Mouse (Mus musculus) cerebellum, adult 18-20 months (tissue): ENCODE measurements around the gene Pcgf1.

Source experiments
- DNase-seq, 2 experiments: peaks; one replicate each; pipeline ENCODE4 v3.0.0; 2021

Gene Pcgf1

DNA sequence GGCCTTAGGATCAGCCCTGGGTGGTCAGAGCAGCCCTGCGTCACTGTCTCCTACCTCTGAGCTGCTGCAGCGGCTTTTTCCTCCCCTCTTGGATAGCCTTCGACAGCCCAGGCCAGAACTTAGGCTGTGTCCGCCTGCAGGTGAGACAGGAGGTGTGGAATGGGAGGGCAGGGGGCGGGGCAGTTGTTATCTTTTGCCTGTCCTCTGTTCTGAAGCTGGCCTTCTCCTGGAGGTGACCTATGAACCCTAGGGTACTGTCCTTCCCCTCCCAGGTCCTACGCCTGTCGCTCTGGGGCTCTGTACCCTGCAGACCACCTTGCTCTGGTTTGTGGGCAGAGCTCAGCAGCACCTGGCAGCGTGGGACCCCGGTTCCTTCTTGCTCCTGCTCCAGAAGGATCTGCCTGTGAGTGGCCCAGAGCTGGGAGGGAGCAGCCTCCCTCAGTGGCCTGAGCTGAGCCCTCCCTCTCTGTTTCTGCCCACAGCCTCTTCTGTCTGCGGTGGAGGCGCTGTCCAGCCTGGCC lies 25.5 kb downstream of the Pcgf1 start:
- no peak for DNase-seq

DNA sequence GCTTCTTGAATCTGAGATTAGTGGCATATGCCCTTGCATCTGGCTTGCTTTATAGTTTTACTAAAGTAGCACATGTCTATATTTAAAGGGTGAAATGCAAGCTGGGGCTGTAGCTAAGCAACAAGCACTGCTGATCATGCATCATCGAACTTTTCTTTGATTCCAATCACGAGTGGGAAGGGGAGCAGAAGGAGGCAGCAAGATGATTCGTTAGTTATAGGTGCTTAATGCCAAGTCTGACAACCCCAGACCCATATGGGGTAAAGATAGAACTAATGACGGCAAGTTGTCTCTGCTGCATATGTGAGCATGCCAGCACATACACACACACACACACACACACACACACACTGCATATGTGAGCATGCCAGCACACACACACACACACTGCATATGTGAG lies 26.5 kb downstream of the Pcgf1 start:
- DNase-seq = no peak

DNA sequence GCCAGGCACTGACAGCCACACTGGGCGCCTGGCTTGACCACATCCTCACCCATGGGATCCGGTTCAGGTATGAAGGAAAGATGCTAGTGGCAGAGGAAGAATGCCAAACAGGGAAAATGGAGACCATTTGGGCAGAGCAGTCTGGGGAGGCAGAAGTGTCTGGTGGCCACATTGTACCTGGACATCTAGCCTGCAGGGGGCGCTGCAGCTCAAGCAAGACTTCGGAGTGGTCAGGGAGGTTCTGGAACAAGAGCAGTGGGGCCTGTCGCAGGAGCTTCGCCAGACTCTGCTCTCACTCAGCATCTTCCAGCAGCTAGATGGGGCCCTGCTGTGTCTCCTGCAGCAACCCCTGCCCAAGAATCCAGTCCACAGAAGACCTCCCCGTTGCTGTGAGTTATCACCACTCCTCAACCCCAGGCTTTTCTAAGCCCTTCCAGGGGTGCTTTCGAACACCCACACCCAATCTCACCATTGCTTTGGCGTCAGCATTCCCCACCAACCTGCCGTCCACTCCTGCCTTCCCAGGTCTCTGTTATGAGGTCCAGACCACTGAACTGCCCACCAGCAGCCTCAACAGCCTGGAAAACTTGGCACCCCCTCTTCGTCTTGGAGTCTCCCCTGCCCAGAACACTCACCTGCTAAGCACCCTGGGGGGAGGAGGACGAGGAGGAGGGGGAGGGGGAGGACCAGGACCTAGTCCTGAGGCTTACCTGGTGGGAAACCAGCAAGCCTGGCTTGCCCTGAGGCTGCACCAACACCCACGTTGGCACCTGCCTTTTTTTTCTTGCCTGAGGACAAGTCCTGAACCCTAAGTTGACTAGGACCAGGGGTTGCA lies 30.1 kb downstream of the Pcgf1 start:
- DNase-seq = peak; percentile 68 to 74

DNA sequence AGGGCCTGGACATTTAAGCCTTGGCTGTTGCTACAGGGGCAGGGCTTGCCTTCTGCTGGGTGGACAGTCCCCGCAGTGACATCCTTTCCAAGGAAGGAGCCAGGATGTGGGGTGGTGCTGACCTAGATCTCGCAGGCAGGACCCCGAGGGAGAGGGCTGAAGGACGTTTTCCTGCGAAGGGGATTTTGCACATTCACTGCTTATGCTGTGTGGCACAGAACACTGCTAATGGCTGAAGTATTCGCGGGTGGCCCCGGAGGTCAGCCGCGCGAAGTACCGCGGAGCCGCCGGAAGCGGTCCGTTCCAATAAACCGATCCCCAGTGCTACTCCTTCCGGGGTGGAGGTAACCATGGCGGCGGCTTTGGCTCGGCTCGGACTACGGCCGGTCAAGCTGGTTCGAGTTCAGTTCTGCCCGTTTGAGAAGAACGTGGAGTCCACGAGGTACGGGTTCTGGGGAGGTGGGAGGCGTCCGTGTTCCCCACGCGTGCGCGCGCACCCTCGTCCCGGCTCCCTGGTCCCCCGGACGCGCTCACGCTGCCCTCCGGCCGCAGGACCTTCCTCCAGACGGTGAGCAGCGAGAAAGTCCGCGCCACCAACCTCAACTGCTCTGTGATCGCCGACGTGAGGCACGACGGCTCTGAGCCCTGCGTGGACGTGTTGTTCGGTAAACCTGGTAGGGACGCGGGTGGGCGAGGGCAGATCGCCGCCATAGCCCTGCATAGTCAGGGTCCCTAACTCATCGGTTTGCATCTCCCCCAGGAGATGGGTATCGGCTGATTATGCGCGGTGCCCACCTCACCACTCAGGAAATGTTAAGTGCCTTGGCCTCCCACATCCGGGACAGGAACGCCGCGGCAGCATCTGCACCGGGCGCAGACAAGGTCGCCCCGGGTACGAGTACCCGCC lies 31.3 kb downstream of the Pcgf1 start, which contains the start of gene Mrpl53:
Gene Mrpl53, plus strand, starts transcription at position 279 of the 907 bp plus-strand sequence.
- peak; percentile 80 to 87 for DNase-seq

DNA sequence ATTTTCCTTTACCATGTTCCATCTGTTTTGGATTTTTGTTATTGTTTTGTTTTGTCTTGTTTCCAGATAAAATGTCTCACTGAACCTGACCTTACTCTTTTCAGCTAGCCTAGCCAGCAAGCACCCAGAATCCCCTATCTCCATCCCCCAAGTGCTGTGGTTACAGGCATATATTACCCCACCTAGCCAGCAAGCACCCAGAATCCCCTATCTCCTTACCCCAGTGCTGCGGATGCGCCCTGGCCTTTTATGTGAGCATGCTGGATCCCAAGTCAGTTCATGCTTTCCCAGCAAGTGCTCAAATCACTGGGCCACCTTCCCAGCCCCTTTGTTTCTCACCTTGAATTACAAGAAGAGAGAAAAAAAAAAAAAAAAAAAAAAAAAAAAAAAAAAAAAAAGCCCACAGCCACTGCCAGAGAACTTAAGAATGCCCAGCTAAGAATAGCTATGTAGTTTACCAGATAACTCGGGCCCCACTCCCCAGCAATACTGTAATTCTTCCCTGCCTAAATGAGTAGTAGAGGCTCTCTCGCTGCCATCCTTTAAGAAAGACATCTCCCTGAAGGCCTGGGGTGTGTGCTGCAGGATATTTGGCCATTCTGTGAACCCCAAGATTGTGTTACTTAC lies 34.0 kb downstream of the Pcgf1 start:
- no peak for DNase-seq

DNA sequence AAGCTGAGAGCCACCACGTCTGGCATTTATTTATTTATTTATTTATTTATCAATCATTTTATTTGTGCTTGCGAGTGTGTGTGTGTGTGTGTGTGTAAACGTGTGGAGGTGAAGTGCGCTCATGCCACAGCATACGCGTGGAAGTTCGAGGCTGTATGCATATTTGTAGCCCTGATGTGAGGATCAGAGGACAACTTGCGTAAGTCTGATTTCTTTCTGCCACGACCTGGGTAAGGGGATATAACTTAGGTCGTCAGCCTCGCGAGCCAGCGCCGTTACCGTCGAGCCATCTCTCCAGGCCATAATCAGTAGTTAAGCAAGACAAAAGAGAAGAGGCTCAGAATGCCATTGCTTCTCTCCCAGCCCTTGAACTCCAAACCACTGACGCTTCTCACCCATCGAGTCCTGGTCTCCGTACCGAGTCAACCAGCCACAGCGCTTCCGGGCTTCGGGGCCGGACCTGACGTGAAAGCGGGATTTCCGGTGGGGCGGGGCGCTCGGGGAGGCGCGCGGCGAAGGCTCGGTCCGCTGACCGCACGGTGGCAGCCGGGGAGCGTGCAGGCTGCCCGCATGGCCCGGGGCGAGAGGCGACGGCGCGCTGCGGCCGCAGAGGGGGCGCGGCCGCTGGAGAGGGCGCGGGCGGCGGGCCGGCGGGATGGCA lies 37.5 kb downstream of the Pcgf1 start, which contains the start of gene Mogs:
Gene Mogs, plus strand, starts transcription at position 486 of the 661 bp plus-strand sequence.
- DNase-seq = peak; percentile 94 to 95

DNA sequence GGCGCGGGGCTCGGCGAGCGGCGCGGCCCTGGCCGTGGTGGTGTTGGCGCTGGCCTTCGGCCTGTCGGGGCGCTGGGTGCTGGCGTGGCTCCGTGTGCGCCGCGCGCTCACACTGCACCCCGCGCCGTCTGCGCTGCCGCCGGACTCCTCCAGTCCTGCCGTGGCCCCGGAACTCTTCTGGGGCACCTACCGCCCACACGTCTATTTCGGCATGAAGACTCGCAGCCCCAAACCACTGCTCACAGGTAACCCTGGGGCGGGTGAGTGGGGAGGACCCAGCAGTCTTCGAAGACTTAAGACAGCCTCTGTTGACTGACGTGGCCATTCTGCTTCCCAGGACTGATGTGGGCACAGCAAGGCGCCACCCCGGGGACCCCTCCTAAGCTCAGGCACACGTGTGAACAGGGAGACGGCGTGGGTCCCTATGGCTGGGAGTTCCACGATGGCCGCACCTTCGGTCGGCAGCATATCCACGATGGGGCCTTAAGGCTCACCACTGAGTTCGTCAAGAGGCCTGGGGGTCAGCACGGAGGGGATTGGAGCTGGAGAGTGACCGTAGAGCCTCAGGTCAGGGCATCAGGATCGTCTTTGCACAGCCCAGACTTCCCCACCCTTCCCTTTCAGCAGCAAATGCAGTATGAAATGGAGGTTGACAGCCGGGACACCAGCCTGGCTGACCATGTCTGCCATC lies 38.2 kb downstream of the Pcgf1 start:
- DNase-seq = no peak

DNA sequence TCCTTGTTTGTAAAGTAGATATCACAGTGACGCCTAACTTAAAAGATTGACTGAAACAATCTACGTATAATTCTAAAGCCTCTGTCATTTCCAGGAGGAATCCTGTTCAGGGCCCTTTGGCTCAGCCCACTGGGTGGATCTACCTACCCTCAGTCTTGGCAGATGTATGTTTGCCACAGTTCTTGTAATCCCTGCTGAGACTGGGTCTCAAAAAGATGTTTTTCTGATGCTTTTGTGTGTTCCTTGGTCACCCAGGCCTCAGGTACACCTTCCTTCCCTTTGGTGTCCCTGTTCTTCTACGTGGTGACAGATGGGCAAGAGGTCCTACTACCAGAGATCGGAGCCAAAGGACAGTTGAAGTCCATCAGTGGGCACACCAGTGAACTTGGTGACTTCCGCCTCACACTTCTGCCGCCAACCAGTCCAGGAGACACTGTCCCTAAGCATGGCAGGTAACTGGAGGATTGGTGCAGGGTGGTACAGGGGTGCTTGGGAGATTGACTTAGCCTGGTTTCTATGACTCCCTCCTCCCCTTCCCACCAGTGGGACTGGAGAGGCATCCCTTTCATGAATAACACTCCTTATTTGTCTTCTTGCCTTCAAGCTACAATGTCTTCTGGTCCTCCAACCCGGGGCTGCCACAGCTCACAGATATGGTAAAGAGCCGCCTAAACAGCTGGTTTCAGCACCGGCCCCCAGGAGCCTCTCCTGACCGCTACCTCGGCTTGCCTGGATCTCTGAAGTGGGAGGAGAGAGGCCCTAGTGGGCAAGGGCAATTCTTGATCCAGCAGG lies 38.9 kb downstream of the Pcgf1 start:
- DNase-seq = no peak

DNA sequence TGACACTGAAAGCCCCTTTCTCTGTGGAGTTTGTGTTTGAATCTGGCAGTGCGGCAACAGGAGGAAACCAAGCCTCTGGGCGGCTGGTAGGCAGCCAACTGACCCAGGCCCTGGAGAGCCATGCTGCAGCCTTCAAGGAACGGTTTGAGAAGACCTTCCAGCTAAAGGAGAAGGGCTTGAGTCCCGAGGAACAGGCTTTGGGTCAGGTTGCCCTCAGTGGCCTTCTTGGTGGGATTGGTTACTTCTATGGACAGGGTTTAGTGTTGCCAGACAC lies 39.4 kb downstream of the Pcgf1 start:
- DNase-seq = no peak

DNA sequence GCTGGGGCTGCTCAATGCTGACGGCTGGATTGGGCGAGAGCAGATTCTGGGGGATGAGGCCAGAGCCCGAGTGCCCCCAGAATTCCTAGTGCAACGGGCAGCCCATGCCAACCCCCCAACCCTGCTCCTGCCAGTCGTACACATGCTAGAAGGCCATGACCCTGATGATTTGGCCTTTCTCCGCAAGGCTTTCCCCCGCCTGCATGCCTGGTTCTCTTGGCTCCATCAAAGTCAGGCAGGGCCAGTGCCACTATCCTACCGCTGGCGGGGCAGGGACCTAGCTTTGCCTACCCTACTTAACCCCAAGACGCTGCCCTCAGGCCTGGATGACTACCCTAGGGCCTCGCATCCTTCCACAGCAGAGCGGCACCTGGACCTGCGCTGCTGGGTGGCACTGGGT lies 39.9 kb downstream of the Pcgf1 start:
- no peak for DNase-seq

DNA sequence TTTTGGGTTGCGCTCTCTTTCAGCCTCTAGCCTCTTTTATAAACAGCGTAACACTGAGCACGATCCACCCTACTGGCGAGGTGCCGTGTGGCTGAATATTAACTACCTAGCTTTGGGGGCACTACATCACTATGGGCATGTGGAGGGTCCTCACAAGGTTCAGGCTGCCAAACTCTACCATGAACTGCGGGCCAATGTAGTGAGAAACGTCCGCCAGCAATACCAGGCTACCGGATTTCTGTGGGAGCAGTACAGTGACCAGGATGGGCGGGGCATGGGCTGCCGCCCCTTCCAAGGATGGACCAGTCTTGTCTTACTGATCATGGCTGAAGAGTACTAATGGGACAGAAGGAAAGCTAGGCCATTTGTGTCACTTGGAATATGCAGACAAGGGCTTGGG lies 40.7 kb downstream of the Pcgf1 start:
- DNase-seq = no peak

DNA sequence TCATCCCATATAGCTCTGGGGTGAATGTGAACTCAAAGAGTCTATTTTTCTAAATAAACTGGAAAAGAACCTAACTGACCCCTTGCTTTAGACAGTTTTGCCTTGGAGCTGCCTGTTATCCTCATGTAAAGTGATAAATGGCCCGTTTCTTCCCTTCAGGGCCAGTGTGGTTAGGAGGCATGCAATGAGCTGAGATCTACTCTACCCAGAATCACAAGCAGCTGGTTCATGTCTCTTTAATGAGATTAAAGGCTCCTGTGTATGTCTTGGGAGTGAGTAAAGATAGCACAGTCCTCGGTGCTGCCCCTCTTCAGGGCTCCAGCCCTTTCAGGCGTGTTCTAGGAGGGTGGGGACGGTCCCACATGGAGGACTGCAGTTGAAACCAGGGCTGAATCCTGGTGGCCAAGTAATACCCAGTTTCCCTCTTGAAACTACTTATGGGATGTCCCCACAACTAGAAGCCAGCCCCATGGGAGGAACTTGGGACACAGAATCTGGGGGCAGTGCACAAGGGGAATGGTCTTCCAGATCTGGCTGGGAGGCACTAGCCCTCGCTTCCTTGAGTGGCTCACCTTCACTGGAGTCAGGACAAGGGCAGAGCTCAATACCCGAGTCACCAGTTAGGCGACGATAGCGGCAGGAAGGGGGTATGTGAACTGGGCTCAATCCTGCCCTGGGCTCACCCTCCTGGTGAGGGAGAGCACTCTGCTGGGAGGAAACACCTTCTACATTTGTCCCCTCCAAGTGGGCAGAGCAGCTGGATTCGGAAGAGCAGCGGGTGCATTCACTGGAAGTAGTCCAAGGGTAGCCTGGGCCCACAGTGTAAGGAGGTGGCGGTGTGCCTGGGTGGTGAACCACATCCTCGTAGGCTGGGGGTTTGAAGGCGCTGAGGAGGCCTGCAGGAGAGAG lies 41.4 kb downstream of the Pcgf1 start:
- no peak for DNase-seq

DNA sequence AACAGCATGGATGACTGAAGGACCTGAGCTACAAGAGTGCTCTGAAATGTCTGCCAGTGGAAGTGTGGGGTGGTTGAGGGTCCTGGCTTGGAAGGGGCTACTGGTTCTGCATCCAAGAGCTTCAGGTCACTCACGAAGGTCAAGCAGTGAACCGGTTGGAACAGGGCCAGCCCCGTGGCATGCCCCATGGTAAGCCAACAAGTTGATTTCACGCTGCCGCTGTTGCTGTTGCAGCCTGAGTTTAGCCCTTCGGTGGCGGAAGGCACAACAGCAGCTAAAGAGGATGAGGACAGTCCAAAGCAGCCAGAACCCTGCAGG lies 42.0 kb downstream of the Pcgf1 start:
- DNase-seq = peak in 1 of 2 experiments; percentile 51

DNA sequence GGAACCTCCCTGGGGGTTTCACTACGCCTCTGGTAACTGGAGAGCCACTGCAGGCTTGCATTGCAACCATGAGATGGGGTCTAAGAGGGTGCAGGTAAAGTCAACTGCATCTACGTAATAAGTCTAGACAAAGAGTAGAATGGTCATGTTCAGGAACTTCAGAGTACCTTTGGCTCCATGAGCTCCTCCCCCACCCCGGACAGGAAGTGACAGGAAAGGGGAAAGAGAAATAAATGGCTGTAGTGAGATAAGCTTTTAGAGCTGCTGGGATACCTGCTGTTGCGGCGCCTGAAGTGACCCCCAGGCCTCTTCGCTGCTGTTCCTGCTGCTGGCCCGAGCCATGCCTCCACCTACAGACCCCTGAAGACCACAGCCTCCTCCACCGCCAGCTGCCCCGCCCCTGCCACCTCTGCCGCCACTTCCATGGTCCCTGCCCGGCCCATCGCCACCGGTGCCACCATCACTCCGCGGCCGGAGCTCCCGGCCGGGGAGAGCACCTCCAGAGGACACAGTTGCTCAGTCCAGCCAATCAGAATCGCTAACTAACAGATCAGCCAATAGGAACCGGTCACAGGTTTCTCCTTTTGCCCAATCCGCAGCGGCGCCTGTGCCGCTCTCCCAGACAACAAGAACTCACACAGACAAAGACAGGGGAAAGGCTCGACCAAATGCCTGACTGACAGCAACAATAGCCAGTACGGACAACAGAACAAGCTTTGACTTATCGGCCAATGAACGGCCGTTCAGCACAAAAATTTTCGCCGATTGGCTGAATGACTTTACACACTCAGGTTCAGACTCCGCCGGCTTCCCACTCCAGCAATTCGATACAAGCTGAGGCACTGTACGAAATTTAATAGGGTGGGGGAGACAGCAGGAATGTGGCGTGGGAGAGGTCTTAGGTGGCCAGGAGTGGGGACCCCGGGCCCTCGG lies 43.5 kb downstream of the Pcgf1 start, which contains the start of gene Wbp1:
Gene Wbp1, minus strand, starts transcription at position 630 of the 933 bp plus-strand sequence.
- peak; percentile 91 to 98 for DNase-seq

DNA sequence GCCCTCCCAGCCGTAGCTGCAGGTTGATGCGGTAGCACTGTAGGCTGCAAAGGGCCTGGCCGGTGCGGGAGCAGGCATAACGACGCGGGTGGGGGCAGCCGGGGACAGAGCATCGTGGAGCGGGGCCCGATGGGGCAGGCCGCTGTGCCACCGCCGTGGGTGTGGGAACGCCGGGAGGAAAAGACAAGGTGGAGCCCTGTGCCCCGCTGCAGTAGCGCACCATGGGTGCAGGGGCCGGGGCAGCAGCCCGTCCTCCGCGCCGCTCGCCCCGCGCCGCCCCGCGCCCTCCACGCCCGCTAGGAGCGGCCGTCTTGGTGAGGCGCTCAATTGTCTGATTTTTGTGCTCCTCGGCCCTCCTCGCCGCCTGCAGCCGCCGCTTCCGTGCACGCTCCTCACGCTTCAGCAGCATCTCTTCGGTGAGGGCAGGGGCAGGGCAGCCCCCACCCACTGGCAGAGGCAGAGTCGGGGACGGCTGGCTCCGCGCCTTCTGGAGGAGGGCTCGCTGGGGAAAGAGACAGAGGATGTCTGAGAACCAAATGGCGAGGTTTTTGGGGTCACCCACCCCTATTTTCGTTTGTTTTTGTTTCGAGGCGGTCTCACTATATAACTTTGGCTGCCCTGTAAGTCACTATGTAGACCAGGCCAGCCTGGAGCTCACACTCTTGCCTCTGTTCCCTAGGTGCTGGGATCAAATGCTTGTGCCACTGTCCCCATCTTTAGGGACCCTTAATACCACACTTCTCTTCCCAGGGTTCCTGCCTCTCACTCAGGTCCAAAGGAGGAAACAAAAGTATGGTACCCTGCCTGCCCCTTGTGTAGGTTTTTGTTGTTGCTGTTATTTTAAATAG lies 44.4 kb downstream of the Pcgf1 start:
- DNase-seq = no peak

DNA sequence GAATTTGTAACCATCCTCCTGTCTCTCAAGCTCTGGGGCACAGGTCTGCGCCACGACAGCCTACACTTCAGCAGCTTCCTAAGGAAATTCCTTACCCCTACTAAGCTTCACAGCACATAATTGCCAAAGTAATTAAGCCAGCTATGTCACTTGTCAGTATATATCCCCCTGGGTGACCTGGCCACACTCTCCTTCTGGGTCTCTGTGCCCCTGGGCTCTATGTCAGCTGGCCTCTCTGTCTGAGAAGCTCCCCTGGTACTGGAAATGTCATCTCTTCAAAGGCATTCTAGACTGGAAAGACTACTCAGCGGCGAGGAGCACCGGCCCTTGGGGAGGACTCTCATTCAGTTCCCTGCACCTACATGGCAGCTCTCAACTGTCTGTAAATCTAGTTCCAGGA lies 45.3 kb downstream of the Pcgf1 start:
- DNase-seq = no peak

DNA sequence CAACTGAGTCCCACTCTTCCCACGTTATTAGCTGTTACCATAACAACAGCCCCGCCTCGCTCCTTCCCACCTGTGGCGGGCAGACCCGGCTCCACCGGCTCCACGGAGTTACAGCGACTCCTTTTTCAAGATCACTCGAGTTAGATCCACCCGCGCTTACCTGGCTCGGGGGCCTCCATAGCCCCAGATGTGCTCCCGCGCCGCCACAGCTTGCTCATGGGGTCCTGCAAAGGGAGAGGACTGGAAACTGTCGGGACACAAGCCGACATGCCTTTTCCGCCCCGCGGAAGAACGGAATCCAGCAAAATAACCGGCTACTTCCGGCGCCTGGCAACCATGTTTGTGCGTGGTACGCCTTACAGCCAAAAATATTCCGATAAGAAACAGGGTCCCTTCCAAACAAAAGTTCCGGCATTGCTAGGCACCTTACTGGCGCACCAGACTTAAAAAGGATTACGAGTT lies 47.2 kb downstream of the Pcgf1 start:
- peak; percentile 84 to 85 for DNase-seq

DNA sequence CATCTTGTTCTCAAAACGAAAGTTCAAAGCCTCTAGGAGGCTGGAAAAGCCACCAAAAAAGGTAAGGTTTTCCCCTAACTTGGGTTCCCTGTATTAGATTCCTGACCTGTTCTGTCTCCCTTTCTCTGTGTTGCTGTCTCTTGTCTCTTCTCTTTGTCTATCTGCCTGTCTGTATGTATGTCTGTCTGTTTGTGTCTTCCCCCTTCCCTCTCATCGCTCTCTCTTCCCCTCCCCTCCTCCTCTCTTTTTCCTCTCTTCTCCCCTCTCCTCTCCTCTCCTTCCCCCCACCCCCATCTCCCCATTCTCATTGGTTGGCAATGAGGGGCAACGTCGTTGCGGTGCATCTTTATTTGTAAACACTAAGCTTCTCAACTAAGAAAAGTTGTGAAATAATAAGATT lies 47.7 kb downstream of the Pcgf1 start, which contains the start of gene Ino80b:
Gene Ino80b, minus strand, starts transcription at position 101 of the 400 bp plus-strand sequence.
- DNase-seq = no peak
